Mouse (Mus musculus) layer of hippocampus, postnatal 10 days (tissue): Measurements from ENCODE around the gene Eif2b2. TPM values are rescaled to one million over a fixed set of nuclear protein-coding genes. Genes with fewer than 3 reads are reported as not detected.

Source experiments
- DNase-seq, 2 experiments: peaks; one replicate each; pipeline ENCODE4 v3.0.0; 2021; ENCODE audit warnings: low spot score in 2 of 2
- long read RNA-seq: library from polyadenylated mRNA; stranded (forward); transcript quantifications from one replicate; pipeline ENCODE4 v2.0.0, GENCODE M21; 2023
- total RNA-seq, 2 experiments: library from RNA; stranded (reverse); gene quantifications; 2 replicates each; pipeline ENCODE4 v1.2.3; 2021

Eif2b2 gene
- total RNA-seq = 10 to 100 TPM; 57.4 to 85.0 TPM
- long read RNA-seq, transcript Eif2b2-201 (8 exons, 1,605 nt) = major isoform, 56 of 67 reads
- long read RNA-seq, partial matches to known transcripts = 3 of 67 reads
- long read RNA-seq, other reads (novel, unspliced or antisense) = 5 of 67 reads

GRCm38 (mm10) chr12:85219236-85219904 is at the start of gene Eif2b2:
TSS of gene Eif2b2 (plus strand) at chr12:85219481.
- DNase-seq = peak; percentile 98 to 99

- no peak for DNase-seq
Measured at GRCm38 (mm10) chr12:85169877-85170276, 49.4 kb upstream of the Eif2b2 start.

GRCm38 (mm10) chr12:85170284-85170947 is 48.9 kb upstream of the Eif2b2 start:
- DNase-seq = peak in 1 of 2 experiments; percentile 57

- no peak for DNase-seq
Measured at GRCm38 (mm10) chr12:85170948-85171307, 48.4 kb upstream of the Eif2b2 start.

- DNase-seq = no peak
Measured at GRCm38 (mm10) chr12:85174016-85174415, 45.3 kb upstream of the Eif2b2 start.

- no peak for DNase-seq
Measured at GRCm38 (mm10) chr12:85175087-85175675, 44.1 kb upstream of the Eif2b2 start.

- peak; percentile 56 to 72 for DNase-seq
Measured at GRCm38 (mm10) chr12:85175926-85176845, 43.1 kb upstream of the Eif2b2 start.

- DNase-seq = no peak
Measured at GRCm38 (mm10) chr12:85176846-85177523, 42.3 kb upstream of the Eif2b2 start.

- no peak for DNase-seq
Measured at GRCm38 (mm10) chr12:85177740-85178239, 41.5 kb upstream of the Eif2b2 start, which contains the start of gene Pgf. TSS of gene Pgf (minus strand) at chr12:85177790.

GRCm38 (mm10) chr12:85178294-85178693 is 41.0 kb upstream of the Eif2b2 start:
- no peak for DNase-seq

GRCm38 (mm10) chr12:85181475-85182344 is 37.6 kb upstream of the Eif2b2 start:
- DNase-seq = no peak

GRCm38 (mm10) chr12:85182345-85182643 is 37.0 kb upstream of the Eif2b2 start:
- DNase-seq = no peak

GRCm38 (mm10) chr12:85182898-85183297 is 36.4 kb upstream of the Eif2b2 start:
- no peak for DNase-seq

GRCm38 (mm10) chr12:85184118-85184517 is 35.2 kb upstream of the Eif2b2 start:
- DNase-seq = no peak

GRCm38 (mm10) chr12:85185810-85186209 is 33.5 kb upstream of the Eif2b2 start:
- no peak for DNase-seq

GRCm38 (mm10) chr12:85186361-85186760 is 32.9 kb upstream of the Eif2b2 start:
- no peak for DNase-seq

GRCm38 (mm10) chr12:85190290-85190689 is 29.0 kb upstream of the Eif2b2 start:
- DNase-seq = no peak

- DNase-seq = peak in 1 of 2 experiments; percentile 30
Measured at GRCm38 (mm10) chr12:85192461-85193108, 26.7 kb upstream of the Eif2b2 start.

- DNase-seq = no peak
Measured at GRCm38 (mm10) chr12:85193146-85193545, 26.1 kb upstream of the Eif2b2 start.
